Mouse (Mus musculus) T-helper 1 cell (primary cell): ENCODE data around the gene Armh2.

Experiments
- in situ Hi-C: fragments of 300-600 bp; cut with MboI, MseI; formaldehyde crosslinking; loops from one replicate; pipeline ENCODE4 v1.15.1; 2025; ENCODE audit warnings: high pct_unique_total_duplicates

Gene Armh2

GRCm38 (mm10) chr13:24741028-24741427, at the start of gene Armh2:
TSS of gene Armh2 (plus strand) at chr13:24741232.
- in situ Hi-C loops = no loop called here

- in situ Hi-C loops = loop anchor here (10.0 kb wide), 1 partner anchor 369 kb away; the partner anchor contains the start of gene Cmah
Measured at GRCm38 (mm10) chr13:24693312-24693711, 47.7 kb upstream of the Armh2 start.

- in situ Hi-C loops = loop anchor here (10.0 kb wide), 1 partner anchor 374 kb away; the partner anchor contains the start of gene Cmah
Measured at GRCm38 (mm10) chr13:24698746-24699145, 42.3 kb upstream of the Armh2 start.

DNA sequence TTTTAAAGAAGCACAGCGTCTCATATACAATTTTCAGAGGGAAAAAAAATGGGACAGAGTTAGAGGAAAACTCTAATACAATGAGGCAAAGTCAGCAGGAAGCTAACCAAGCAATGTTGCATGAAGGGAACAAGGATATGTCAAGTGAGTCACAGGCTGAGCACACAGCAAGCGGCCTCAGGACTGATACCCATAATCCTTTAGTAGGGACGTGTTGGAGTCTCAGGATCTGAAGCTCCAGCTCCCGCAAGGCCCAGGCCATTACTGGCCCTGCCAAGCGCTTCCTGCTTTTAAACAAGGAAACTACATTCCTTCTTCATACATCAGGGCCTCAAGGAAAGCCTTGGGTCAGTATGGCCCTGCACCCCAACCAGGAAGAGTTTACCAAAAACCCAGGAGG, 38.9 kb upstream of the Armh2 start:
- in situ Hi-C loops = no loop called here

GRCm38 (mm10) chr13:24709656-24710396, 31.2 kb upstream of the Armh2 start:
- in situ Hi-C loops = no loop called here

- in situ Hi-C loops = no loop called here
Measured at GRCm38 (mm10) chr13:24710968-24711367, 30.1 kb upstream of the Armh2 start.

DNA sequence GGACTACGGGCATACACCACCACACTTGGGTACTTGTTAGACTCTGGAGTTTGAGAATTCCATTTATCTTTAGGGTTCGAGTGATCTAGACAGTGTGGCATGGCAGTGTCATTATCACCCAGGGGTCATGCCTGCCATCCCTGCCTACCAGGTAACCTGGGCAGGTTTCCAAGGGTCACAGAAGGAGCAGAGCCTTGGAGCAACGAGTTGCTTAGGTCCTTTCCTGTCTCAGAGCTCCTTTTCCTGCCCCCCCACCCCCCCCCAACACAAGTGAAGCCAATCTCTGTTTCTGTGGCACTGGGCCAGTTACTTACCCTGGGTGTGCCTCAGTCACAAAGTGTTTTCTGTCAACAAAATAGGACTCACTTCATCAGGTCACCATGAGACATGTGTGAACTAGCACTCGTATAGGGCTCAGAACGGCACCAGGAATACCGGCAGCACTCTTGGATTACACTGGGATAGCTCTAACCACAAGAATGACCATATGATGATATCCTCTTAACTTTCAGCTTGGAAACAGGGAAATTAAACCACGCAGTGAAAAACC, 28.4 kb upstream of the Armh2 start:
- in situ Hi-C loops = no loop called here

- in situ Hi-C loops = no loop called here
Measured at GRCm38 (mm10) chr13:24713434-24714000, 27.5 kb upstream of the Armh2 start.

GRCm38 (mm10) chr13:24714360-24714885, 26.6 kb upstream of the Armh2 start:
- in situ Hi-C loops = no loop called here

DNA sequence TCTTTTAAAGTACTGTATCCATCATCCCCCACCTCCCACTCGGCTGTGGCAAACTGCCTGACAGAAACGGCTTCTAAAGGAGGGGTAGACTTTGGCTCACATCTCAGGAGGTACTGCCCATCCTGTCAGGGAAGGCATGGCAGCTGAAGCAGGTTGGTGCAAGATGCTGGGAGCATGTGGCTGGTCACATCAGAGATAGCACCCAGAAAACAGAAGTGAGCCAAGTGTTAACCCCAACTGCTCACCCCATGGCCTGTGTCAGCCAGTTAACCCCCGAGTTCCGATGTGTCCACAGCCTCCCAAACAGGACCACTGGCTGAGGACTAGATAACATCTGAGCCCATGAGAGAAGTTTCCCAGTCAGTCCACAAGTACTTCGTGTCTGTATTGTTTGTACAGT, 25.4 kb upstream of the Armh2 start:
- in situ Hi-C loops = no loop called here

- in situ Hi-C loops = no loop called here
Measured at GRCm38 (mm10) chr13:24716441-24716840, 24.6 kb upstream of the Armh2 start.

GRCm38 (mm10) chr13:24717677-24718076, 23.4 kb upstream of the Armh2 start:
- in situ Hi-C loops = no loop called here

GRCm38 (mm10) chr13:24721502-24721901, 19.5 kb upstream of the Armh2 start:
- in situ Hi-C loops = no loop called here

DNA sequence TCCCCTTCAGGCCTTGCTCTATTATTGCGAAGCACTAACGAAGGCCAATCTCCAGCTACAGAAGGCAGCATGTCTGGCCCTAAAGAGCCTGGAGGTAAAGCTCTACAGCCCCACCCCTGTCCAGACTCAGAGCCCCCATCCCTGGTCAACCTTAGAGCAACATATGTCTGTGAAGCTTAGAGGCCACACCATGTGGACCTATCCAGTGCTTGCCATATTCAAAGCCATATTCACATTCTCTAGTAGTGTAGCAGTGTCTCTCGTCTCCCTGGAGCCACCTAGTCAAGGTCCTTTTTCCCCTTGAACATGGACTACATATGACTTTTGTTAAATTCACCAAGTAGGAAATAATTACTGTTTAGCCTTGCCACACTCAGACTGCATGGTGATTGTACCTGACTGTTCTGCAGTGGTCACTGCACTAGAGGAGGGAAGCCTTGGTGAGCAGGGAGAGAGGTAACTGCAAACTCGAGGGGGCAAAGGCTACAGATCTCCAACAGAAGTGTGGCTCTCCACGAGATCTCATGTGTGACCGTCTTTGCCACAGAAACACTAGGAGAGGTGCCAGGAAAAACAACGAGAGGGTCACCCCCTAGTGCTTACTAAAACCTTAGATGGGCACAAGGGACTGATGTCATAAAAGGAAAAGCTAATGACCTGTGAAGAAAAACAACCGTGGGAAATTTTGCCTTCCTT, 17.2 kb upstream of the Armh2 start:
- in situ Hi-C loops = no loop called here

DNA sequence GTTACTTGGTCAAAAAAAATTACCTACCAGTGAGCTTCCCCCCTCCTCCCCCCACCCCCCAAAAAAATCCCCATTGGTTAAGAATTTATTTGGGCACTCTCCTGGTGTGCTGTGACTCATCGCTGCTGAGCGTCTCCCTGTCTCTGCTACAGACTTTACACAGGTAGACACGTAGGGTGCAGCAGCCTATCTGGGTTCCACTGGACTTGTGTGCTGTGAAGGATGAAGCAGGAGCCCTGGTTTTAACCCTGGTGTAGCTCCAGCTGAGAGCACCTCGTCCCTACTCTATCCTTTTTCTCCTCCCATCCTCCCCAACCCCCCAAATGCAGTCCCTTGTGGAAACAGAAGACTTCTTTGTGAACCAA, 16.7 kb upstream of the Armh2 start:
- in situ Hi-C loops = no loop called here

DNA sequence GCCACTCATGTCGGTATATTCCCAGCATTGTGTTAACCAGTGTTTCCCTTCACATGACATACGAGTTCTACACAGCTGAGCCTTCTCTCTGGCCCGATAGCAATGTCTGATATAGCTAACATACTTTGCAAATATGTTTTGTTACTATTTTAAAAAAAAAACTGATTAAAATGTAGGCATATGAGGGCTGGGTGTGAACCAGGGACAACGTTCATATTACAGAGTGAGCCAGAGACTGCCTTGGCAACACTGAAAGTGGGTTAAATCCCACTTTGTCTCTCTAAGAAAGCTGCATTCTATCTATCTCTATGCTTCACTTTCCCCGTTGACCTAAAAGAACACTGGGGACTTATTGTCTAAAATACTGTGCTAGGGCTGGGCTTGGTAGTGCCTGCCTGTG, 11.9 kb upstream of the Armh2 start:
- in situ Hi-C loops = no loop called here

- in situ Hi-C loops = no loop called here
Measured at GRCm38 (mm10) chr13:24734502-24734901, 6.5 kb upstream of the Armh2 start.

DNA sequence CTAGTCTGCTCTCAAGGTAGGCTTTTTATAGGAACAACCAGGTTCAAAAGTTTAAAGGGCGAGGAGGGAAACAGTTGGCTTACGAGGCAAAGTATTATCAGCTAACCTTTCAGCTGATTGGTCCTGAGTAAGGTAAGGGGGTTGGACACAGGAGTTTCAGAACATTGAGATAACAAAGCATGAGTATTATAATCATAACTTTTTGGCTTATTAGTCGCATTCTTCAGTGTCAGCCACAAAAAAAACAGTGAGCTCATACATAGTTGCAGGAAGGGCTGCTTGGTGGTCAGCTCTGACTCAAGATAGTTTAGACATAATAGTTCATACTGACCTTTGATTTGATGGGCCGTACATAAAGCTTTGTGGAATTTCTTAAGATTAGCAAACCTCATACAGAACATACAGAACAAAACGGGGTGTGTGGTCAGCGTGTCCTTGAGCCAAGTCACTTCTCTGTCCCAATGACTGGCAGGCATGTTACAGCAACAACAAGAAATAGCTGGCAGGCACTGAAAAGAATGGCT, 5.4 kb upstream of the Armh2 start:
- in situ Hi-C loops = no loop called here

DNA sequence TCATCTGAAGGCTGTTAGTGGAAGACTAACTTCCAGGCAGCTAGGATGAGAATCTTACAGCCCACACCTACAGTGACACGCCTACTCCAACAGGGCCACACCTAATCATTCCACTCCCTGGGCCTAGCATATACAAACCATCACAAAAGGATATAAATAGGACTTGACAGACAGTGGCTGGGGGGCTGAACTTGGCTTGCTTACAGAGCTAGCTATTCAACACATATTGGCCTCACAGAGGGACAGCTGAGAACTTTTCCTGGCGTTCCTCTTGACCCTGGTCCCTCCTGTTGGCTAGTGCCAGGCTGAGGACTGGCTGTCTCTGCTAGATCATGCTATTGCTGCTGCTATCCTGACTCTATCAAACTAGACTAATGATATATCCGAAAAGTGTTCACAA, 6.8 kb downstream of the Armh2 start:
- in situ Hi-C loops = no loop called here

GRCm38 (mm10) chr13:24750807-24751206, 9.8 kb downstream of the Armh2 start:
- in situ Hi-C loops = loop anchor here (25.0 kb wide), 1 partner anchor 989 kb away; the partner anchor contains the start of genes Hist1h1a, Hist1h2ab, Hist1h3a and Hist1h3b

DNA sequence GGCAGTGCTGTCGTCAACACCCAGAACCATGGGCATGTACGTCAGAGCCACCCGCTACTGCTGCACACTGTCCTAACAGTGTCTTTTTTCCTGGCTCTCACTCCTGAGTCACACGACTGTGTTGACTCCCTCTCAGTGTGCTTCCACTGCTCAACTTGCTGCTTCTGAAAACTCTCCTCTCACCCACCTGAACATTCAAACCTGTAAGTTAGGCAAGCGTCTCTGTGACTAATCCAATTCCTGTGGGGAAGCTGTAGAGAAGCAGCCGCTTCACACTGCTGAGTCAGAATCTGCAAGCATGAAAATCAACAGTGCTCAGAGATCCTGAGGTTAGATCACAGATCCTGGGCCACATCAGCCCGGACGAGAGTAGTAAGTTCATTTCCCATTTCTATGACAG, 10.4 kb downstream of the Armh2 start:
- in situ Hi-C loops = loop anchor here (25.0 kb wide), 1 partner anchor 989 kb away; the partner anchor contains the start of genes Hist1h1a, Hist1h2ab, Hist1h3a and Hist1h3b

GRCm38 (mm10) chr13:24756756-24757155, 15.7 kb downstream of the Armh2 start:
- in situ Hi-C loops = loop anchor here (25.0 kb wide), 1 partner anchor 994 kb away; the partner anchor contains the start of genes Hist1h1a, Hist1h2ab, Hist1h3a and Hist1h3b
